Mouse (Mus musculus): ENCODE data around the gene Ccdc9. TPM values are rescaled to one million over a fixed set of nuclear protein-coding genes. Genes with fewer than 3 reads are reported as not detected.
"Not testable (repeated sequence)": the region's sequence is repeated elsewhere in the genome, so short reads cannot be mapped to it uniquely, and the experiment has no call there.

Gene Ccdc9
- polyA plus RNA-seq, 1 experiment from 2014 or later, result 46.7 TPM

DNA sequence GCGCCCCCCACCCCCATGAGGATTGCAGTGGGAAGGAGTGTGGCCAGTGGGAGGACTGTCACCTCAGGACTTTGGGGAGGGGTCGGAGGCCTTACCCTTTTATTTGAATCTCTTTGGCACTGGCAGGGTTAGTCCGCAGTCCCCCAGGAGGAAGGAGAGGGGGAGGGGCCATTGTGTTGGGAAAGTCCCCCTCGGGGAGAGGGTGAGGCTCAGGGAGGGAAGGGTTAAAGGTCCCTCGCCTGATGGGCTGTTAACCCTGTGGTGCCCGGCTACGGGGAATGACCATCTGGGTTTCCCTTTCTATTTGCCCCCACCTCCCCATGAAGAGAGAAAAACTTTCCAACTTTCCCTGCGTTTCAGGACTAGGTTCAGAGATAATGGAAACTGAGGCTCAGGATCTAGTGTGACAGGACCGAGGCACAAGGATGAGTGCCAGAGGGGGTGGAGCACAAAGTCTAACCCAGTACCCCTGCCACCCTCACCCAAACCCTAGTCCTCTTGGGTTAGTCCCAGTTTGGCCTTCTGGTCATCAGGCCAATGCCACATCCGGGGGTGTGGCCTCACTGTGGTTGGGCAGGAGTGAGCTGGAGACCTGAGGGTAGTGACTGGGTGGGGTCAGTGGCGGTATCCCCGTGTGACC, 26.2 kb upstream of the Ccdc9 start:
- H3K4me1 ChIP-seq, result peaks cover 51% of the 10 kb centered on the region
- H3K9me3 ChIP-seq (replicated peaks), result no peaks in the 10 kb centered on the region
- WGBS, result 1% methylated on average over 12 of the region's 12 CpGs

DNA sequence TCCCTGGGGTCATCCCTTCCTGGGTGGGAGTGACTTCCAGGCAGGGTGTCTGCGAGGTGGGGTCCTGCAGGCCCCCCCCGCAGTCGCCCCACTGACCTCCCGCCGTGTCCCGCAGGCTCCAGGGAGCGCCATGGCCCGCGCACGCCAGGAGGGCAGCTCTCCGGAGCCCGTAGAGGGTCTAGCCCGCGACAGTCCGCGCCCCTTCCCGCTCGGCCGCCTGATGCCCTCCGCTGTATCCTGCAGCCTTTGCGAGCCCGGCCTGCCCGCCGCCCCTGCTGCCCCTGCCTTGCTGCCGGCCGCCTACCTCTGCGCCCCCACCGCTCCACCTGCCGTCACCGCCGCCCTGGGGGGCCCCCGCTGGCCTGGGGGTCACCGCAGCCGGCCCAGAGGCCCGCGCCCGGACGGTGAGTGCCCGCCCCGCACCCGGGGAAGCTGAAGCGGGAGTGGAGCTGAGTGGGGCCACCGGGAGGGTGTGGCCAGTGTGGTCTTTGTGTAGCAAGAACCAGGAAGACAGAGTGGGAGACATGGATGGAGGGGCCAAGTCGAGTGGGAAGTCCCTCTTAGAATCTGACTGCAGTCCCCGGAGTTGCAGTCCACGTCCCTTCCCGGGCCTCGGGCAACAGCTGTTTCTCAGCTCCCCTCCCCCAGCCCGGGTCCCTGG, 25.5 kb upstream of the Ccdc9 start:
- Histone ChIP-seq H3K4me2 (replicated peaks) (peak overlapping the region; percentile 99), H3K4me1 (peaks cover 51% of the 10 kb centered on the region), H3K27ac (peak overlapping the region; percentile 96), H3K27me3 (peaks cover 15% of the 10 kb centered on the region), H3K4me3 (peak overlapping the region; percentile 71), H3K9ac (peak overlapping the region; percentile 91), H3K36me3 (peaks cover 1% of the 10 kb centered on the region; the same call in 1 of the 2 replicates), H3K9me3 (replicated peaks) (no peaks in the 10 kb centered on the region)
- under 1% methylated on average over 48 of the region's 49 CpGs for WGBS
- no peak for ATAC-seq (ENCODE audit: low FRiP score)

More for the DNA sequence above, 26.2 kb upstream of the Ccdc9 start:
- H3K4me3 ChIP-seq, result peak overlapping the region; percentile 71
- H3K27me3 ChIP-seq, result peaks cover 15% of the 10 kb centered on the region
- peak overlapping the region; percentile 91 for H3K9ac ChIP-seq
- ATAC-seq (ENCODE audit: low FRiP score), result peak; percentile 16; the same call in 1 of the 2 replicates
- H3K36me3 ChIP-seq, result peaks cover 8% of the 10 kb centered on the region; the same call in 1 of the 2 replicates
- H3K27ac ChIP-seq, result peak overlapping the region; percentile 96
- peak overlapping the region; percentile 99 for H3K4me2 ChIP-seq (replicated peaks)

DNA sequence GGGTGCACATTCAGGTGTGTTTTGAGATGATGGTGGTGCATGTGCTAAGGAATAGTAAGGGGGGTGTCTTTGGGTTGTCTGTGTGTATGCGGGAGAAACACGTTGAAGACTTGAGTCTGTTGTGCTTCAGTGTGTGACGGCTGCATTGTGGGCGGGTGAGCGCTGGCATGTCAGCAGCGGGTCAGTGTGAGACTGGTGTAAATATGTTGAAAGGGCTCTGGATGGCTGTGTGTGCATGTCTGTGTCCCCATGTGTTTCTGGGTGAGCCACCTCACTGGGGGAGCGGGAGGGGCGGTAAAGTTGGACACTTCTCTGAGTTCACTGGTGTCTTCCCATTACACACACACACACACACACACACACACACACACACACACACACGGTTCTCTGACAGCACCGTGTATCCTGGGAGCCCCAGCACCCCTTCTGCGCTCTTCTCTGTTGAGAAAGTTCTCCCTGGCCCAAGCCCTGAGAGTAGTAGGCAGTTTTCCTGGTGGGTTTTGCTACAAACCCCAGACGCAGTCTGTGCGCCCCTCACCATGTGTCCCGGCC, 24.9 kb upstream of the Ccdc9 start:
- Histone ChIP-seq H3K9ac (peak overlapping the region; percentile 91), H3K4me3 (peak overlapping the region; percentile 71), H3K27ac (peak overlapping the region; percentile 96), H3K36me3 (no peaks in the 10 kb centered on the region), H3K4me1 (peaks cover 51% of the 10 kb centered on the region), H3K27me3 (peaks cover 15% of the 10 kb centered on the region), H3K9me3 (replicated peaks) (no peaks in the 10 kb centered on the region), H3K4me2 (replicated peaks) (peak overlapping the region; percentile 99)
- WGBS, result under 1% methylated on average over 14 of the region's 14 CpGs
- no peak for ATAC-seq (ENCODE audit: low FRiP score)

DNA sequence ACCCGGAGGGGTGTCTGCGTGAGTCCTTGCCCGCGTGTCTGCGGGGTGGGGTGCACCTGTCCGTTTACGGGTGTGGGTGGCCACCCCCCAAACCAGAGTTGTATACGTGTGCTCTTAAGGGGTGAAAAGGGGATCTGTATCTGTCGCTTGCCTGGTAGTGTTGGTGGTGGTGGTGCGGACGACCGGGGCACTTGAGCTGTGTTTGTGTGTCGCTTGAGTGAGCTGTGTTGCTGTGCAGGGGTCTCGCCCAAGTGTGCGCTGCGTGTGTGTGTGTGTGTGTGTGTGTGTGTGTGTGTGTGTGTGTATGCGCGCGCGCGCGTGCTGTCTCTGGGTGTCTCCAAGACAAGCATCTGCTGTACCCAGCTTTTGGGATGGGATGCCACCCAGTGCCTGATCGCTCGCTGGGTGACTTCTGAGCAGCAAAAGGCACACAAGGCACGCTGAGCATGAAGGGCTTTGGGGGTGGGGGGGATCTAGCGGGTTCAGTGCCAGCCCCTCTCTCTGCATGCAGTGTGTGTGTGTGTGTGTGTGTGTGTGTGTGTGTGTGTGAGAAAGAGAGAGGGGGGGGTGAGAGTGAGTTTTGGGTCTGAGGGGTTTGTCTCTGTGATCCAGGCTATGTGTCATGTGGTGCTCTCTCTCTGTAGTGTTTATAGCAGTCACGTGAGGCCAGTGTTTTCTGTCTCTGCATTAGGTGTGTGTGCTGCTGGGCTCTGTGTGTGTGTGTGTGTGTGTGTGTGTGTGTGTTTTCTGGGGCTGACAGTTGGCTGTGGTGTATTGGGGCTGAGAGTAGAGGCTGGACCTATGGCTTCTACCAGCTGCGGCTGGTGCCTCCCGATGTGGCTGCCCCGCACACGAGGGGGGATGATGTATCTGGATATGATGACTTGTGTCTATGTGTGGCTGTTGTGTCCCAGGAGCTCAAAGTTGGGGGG, 24.2 kb upstream of the Ccdc9 start:
- no peaks in the 10 kb centered on the region for H3K36me3 ChIP-seq
- H3K4me1 ChIP-seq, result peaks cover 51% of the 10 kb centered on the region
- peak overlapping the region; percentile 99 for H3K4me2 ChIP-seq (replicated peaks)
- under 1% methylated on average over 30 of the region's 31 CpGs for WGBS
- no peaks in the 10 kb centered on the region for H3K9me3 ChIP-seq (replicated peaks)
- peak overlapping the region; percentile 70 for H3K27ac ChIP-seq
- H3K4me3 ChIP-seq, result peak overlapping the region; percentile 71
- no peak for ATAC-seq (ENCODE audit: low FRiP score)
- H3K9ac ChIP-seq, result peak overlapping the region; percentile 65
- peaks cover 15% of the 10 kb centered on the region for H3K27me3 ChIP-seq

DNA sequence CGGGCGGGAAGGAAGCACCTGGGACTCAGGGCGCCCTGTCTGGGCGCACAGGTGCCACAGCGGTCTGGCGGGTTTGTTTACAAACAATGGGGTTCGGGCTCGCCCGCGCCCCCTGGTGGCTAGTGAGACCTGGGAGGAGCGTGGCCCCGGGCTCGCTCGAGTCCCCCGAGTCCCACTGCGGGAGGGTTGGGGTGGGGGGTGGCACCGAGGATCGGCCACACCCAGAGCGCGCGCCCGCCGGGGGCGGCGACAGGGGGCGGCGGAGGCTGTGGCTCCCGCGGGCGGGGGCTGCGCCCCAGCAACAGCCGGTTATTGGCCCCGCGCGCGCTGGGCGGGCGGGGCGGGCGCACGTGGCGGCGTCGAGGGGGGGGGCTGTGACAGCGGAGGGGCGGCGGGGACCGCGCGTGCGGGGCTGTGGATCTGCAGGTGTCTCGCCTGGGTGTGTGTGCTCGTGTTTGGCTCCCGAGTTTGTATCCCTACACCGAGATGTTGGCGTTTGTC, 23.5 kb upstream of the Ccdc9 start:
- peak overlapping the region; percentile 99 for H3K4me2 ChIP-seq (replicated peaks)
- H3K9ac ChIP-seq, result peak overlapping the region; percentile 65
- peaks cover 15% of the 10 kb centered on the region for H3K27me3 ChIP-seq
- peaks cover 51% of the 10 kb centered on the region for H3K4me1 ChIP-seq
- H3K27ac ChIP-seq, result peak overlapping the region; percentile 70
- H3K9me3 ChIP-seq (replicated peaks), result no peaks in the 10 kb centered on the region
- no peak for ATAC-seq (ENCODE audit: low FRiP score)
- no peaks in the 10 kb centered on the region for H3K36me3 ChIP-seq
- H3K4me3 ChIP-seq, result peak overlapping the region; percentile 71
- WGBS, result under 1% methylated on average over 45 of the region's 56 CpGs

DNA sequence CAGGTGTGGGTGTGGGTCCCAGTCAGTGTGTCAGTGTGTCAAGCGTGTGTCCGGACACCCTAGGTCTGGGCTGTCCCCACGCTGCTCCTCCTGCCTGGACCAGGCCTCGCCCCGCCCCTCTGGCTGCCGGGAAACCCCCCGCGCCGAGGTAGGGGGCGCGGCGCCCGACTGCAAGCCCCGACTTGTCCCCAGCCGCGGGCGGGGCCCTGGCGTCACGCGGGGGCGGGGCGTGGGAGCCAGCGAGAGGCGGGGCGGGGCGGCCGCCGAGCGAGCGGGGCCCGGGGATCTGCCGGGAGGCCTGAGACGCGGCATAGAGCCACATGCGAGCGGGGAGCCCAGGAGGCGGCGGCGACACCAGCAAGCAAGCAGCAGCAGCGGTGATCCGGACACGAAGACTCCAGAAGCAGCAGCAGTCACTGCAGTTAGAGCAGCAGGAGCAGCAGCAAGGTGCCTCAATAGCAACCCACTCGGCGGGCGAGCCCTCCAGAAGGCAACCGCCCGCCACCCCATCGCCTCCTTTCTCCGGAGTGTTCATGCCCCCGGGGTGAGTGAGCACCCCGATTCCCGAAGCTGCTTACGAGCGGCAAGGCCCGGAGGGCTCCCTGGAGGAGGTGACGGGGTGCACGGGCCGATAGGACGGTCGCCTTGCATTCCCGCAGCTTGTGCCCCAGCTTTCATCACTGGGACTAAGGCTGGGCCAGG, 22.9 kb upstream of the Ccdc9 start:
- WGBS, result under 1% methylated on average over 55 of the region's 61 CpGs
- ATAC-seq (ENCODE audit: low FRiP score), result peak; percentile 13
- peaks cover 15% of the 10 kb centered on the region for H3K27me3 ChIP-seq
- peak overlapping the region; percentile 70 for H3K27ac ChIP-seq
- H3K9ac ChIP-seq, result peak overlapping the region; percentile 65
- H3K9me3 ChIP-seq (replicated peaks), result no peaks in the 10 kb centered on the region
- peak overlapping the region; percentile 71 for H3K4me3 ChIP-seq
- H3K4me2 ChIP-seq (replicated peaks), result peak overlapping the region; percentile 99
- H3K4me1 ChIP-seq, result peaks cover 51% of the 10 kb centered on the region
- no peaks in the 10 kb centered on the region for H3K36me3 ChIP-seq

DNA sequence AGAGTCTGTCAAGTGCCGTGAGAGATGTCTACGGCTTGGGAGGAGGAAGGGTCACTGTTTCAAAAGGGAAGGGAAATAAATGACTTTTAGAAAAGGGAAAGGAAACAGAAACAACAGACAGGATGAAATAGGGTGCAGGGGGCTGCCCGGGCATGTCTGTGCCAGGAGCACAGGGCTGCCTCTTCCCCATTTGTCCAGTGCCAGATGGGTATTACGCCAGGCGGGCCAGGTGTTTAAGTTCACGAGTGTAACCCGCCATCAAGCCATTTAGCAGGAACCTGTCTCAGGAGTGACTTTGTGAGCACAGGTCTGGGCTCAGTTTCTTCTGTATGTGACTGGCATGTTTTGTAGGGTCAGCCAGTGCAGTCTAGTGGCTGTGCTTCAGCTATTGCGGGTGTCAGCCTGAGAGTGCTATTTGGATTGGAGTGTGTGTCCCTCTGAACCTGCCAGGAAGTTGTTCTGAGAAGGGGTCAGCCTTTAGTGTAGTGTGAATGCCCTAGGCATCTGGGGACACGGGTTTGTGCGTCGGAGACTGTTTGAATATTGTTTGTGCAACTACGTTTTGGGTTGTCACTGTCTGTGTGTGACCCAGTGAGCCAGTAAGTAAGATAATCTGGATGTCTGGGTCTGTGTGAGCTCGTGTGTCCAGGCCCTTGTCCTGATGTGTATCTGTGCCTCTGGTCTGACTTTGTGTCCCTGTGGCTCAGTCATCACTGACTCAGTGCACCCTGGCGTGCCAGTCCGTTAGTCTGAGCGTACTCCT, 22.1 kb upstream of the Ccdc9 start:
- Histone ChIP-seq H3K36me3 (no peaks in the 10 kb centered on the region), H3K4me2 (replicated peaks) (peak overlapping the region; percentile 99), H3K27me3 (peaks cover 15% of the 10 kb centered on the region), H3K4me1 (peaks cover 51% of the 10 kb centered on the region), H3K9me3 (replicated peaks) (no peaks in the 10 kb centered on the region), H3K9ac (peak overlapping the region; percentile 65; the same call in 1 of the 2 replicates), H3K27ac (peak overlapping the region; percentile 70; the same call in 1 of the 2 replicates), H3K4me3 (peak overlapping the region; percentile 71)
- 46% methylated on average over 16 of the region's 16 CpGs for WGBS
- no peak for ATAC-seq (ENCODE audit: low FRiP score)

DNA sequence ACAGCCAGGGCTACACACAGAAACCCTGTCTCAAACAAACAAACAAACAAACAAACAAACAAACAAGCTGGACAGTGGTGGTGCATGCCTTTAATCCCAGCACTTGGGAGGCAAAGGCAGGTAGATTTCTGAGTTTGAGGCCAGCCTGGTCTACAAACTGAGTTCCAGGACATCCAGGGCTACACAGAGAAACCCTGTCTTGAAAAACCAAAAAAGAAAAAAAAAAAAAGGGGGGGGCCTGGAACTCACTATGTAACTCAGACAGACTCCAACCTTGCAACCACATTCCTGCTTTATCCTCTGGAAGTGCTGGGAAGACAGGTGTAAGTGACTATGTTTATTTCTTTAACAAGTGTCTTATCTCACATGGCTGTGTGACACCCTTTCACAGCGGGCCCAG, 21.5 kb upstream of the Ccdc9 start, which contains the start of gene Bbc3:
Bbc3 (plus strand) TSS at position 301 of the 400 bp plus-strand sequence.
- ATAC-seq (ENCODE audit: low FRiP score); H3K36me3 ChIP-seq; H3K9me3 ChIP-seq (replicated peaks): not testable (repeated sequence)
- Histone ChIP-seq H3K9ac (peak within 1 kb of the TSS; percentile 65), H3K4me3 (peak within 1 kb of the TSS; percentile 71), H3K27me3 (peaks cover 15% of the 10 kb centered on the region), H3K4me1 (peaks cover 45% of the 10 kb centered on the region), H3K27ac (peak within 1 kb of the TSS; percentile 70; the same call in 1 of the 2 replicates), H3K4me2 (replicated peaks) (peak within 1 kb of the TSS; percentile 99)
- 54% methylated on average over 1 of the region's 1 CpGs for WGBS

DNA sequence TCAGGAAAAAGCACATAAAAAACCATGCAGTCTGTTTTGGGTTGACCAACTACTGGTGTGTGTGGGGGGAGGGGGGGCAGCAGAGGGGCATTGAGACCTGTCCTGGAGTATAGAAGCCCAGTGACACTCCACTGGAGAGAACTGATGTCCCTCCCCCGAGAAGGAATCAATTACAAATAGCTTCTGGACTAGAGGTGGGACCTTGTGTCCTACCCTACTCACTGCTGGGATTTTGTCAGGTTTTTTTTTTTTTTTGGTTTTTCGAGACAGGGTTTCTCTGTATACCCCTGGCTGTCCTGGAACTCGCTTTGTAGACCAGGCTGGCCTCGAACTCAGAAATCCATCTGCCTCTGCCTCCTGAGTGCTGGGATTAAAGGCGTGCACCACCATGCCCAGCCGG, 20.5 kb upstream of the Ccdc9 start:
- not testable (repeated sequence) for H3K9ac ChIP-seq; H3K4me3 ChIP-seq; H3K36me3 ChIP-seq; H3K4me2 ChIP-seq (replicated peaks); H3K9me3 ChIP-seq (replicated peaks); H3K27ac ChIP-seq; ATAC-seq (ENCODE audit: low FRiP score)
- H3K4me1 ChIP-seq, result peaks cover 35% of the 10 kb centered on the region
- 71% methylated on average over 6 of the region's 6 CpGs for WGBS
- peaks cover 15% of the 10 kb centered on the region for H3K27me3 ChIP-seq

DNA sequence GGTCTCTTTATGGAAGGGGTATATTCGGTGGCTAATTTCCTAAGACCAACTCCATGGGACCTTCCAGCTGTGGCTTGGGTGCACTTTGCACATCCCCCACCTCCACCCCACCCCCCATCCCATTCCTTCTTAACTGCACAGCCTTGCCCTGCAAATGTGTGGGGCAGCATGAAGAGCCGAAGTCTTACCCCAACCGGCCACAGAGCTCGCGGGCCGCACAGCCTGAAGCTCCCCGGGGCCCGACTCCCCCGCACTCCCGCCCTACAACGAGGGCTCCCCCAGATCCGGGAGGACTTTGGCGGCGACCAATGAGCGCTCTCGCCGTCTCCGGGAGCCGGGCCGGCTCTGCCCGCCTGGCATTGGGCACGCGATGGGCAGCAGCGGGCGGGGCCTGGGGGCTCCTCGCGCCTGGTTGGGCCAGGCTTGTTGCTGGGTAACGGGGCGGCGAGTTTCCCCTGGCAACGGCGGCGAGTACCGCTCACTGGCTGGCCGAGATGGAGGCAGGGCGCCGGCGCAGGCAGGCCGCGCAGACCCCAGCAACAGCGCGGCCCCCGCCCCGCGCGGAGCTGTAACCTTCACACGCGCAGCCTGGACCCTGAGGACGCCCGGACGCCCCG, 12.9 kb upstream of the Ccdc9 start:
- ATAC-seq (ENCODE audit: low FRiP score), result peak; percentile 90
- peak overlapping the region; percentile 78 for H3K4me2 ChIP-seq (replicated peaks)
- no peaks in the 10 kb centered on the region for H3K9me3 ChIP-seq (replicated peaks)
- WGBS, result under 1% methylated on average over 52 of the region's 52 CpGs
- peak overlapping the region; percentile 66 for H3K27ac ChIP-seq
- peaks cover 31% of the 10 kb centered on the region for H3K4me1 ChIP-seq
- peak overlapping the region; percentile 58 for H3K9ac ChIP-seq
- H3K4me3 ChIP-seq, result peak overlapping the region; percentile 47
- no peaks in the 10 kb centered on the region for H3K36me3 ChIP-seq
- H3K27me3 ChIP-seq, result no peaks in the 10 kb centered on the region

Data from hindbrain, embryonic 12.5 days (tissue).